Mouse (Mus musculus) embryonic facial prominence, embryonic 10.5 days (tissue): ENCODE measurements around the gene Gm38431. TPM values are rescaled to one million over a fixed set of nuclear protein-coding genes. Genes with fewer than 3 reads are reported as not detected.

Experiments used
- DNase-seq: peaks from one replicate; pipeline ENCODE4 v3.0.0-alpha.2; 2017; ENCODE audit warnings: low spot score
- H3K27ac ChIP-seq: fragments of 300-500 bp; sonication (generic); replicated peaks from 2 replicates; pipeline ENCODE4 v1.5.1; 2016; ENCODE audit warnings: mild to moderate bottlenecking
- H3K27me3 ChIP-seq: fragments of 300-500 bp; sonication (generic); replicated peaks from 2 replicates; pipeline ENCODE4 v1.6.1; 2016; ENCODE audit warnings: low read depth, mild to moderate bottlenecking; ENCODE audit not compliant: poor library complexity, severe bottlenecking
- H3K36me3 ChIP-seq: fragments of 300-500 bp; sonication (generic); replicated peaks from 2 replicates; pipeline ENCODE4 v1.6.1; 2016; ENCODE audit warnings: mild to moderate bottlenecking, moderate library complexity
- H3K4me1 ChIP-seq: fragments of 300-500 bp; sonication (generic); 2 replicates; pipeline ENCODE4 v1.6.1; 2016
- H3K4me3 ChIP-seq: fragments of 300-500 bp; sonication (generic); 2 replicates; pipeline ENCODE4 v1.5.1; 2016; ENCODE audit warnings: mild to moderate bottlenecking, moderate library complexity
- H3K9me3 ChIP-seq: fragments of 300-500 bp; sonication (generic); 2 replicates; pipeline ENCODE4 v1.6.1; 2016; ENCODE audit warnings: mild to moderate bottlenecking
- WGBS: fragments of 180-500 bp; shearing (Covaris S2); methylation state at CpG from one replicate; pipeline ENCODE4 v1.1.7; 2016; 5-methylcytosine and 5-hydroxymethylcytosine counted together
- polyA plus RNA-seq: library from polyadenylated mRNA; unstranded; fragments of >200 nt; fragmentation: Nextera tagmentation; extraction: Ambion mirVana; gene quantifications from 2 replicates; pipeline ENCODE4 v1.2.1, GENCODE M21; 2016

Gene Gm38431
- polyA plus RNA-seq, 1 experiment from 2014 or later: 4.5 TPM

DNA sequence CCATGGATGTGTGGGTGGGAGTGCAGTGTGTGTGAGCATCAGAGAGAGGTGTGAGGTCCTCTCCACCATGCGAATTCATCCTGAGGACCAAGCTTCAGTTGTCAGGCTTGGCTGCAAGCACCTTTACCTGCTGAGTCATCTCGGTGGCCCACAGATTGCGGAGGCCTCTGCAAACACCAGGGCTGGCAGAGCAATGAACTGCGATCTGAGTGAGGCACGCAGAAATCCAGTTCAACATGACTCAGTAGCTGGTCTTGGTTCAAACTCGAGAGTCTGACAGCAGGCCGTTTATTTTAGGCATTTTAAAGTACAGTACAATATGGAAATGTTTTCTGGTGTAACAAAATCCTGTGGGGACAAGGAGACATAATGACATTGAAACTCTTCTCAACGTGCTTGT, 6.0 kb upstream of the Gm38431 start:
- 86% methylated on average over 8 of the region's 8 CpGs for WGBS
- DNase-seq: no peak
- Histone ChIP-seq H3K4me3 (no peak overlapping the region), H3K27ac (no peak overlapping the region), H3K27me3 (no peaks in the 10 kb centered on the region), H3K4me1 (peaks cover 10% of the 10 kb centered on the region), H3K9me3 (no peaks in the 10 kb centered on the region), H3K36me3 (peaks cover 6% of the 10 kb centered on the region)

DNA sequence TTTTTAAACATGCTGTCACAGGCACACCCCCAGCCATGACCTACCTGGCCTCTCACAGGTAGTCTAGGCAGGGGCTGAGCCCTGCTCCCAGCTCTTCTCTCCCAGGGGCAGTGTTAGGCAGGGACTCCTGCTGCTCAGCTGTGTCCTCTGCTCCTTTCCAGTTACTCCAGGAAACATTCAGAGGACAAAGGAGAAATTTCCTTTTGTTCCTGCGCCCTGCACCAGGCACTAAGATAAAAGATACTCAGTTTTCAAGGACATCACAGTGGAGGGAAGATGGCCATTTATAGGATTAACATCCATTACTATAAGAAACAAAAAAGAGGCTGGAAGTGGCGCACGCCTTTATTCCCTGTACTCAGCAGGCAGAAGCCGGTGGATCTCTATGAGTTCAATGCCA, 4.2 kb upstream of the Gm38431 start:
- H3K4me1 ChIP-seq: peaks cover 18% of the 10 kb centered on the region
- H3K27me3 ChIP-seq: no peaks in the 10 kb centered on the region
- H3K36me3 ChIP-seq: peaks cover 6% of the 10 kb centered on the region; the same call in 1 of the 2 replicates
- 0 out of 2 replicates have a peak overlapping the region, but pooled peaks have one; percentile 2 for H3K27ac ChIP-seq
- WGBS: 84% methylated on average over 4 of the region's 4 CpGs
- H3K4me3 ChIP-seq: no peak overlapping the region
- H3K9me3 ChIP-seq: no peaks in the 10 kb centered on the region
- no peak for DNase-seq

DNA sequence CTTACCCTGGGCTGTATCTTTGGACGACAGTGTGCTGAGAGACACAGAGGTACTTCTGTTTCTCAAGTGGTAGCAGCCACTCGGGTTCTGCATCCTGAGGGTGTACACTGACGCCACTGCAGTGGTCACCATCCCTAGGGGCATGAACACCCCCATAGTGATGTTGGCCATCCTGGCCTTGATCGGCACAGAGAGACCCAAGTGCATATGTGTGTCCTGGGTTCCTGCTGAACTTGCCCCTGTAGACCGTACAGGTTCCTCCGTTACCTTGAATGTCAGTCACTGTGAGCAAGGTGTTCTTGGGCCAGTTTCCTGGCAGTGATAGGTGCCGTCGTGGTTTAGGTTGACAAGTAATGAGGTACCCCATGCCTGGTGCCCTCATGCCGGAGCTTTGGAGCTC, 1.6 kb upstream of the Gm38431 start:
- no peaks in the 10 kb centered on the region for H3K9me3 ChIP-seq
- peaks cover 27% of the 10 kb centered on the region for H3K4me1 ChIP-seq
- DNase-seq: no peak
- H3K27me3 ChIP-seq: no peaks in the 10 kb centered on the region
- H3K27ac ChIP-seq: no peak overlapping the region
- H3K36me3 ChIP-seq: peaks cover 29% of the 10 kb centered on the region
- H3K4me3 ChIP-seq: no peak overlapping the region
- WGBS: 94% methylated on average over 9 of the region's 9 CpGs

DNA sequence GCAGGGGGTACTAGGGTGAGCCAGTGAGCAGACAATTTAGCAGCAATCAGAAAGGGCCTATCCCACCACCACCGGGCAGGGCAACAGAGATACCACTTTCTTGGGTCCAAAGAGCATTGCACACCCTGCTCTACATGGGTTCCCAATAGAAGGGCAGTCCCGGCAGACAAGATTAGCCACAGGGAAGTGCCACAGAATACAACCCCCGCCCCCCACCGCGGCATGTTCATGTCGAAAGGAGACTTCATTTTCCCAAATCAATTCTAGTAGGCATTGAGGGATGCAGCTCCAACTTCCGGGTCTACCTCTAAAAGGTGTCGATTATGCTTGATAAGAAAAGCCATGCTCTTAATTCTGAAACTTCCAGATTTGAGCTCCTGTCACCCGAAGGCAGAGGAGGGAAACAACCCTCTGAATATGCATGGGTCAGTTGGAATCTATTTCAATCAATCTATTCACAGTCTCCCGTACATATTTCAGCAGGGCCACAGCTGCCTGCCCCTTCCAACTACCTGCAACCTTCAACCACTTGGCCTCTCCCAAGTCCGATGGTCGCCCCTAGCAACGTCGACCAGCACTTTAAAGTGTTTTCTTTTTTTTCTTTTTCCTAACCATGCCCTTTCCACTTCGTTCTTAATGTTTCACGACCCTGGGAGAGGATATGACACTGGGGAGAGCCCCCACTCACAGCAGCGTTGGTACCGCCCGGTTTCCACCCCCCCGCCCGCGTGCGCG, 658 bp downstream of the Gm38431 start:
- Histone ChIP-seq H3K27ac (peak overlapping the region; percentile 95), H3K4me1 (peaks cover 27% of the 10 kb centered on the region), H3K4me3 (peak overlapping the region; percentile 79), H3K27me3 (no peaks in the 10 kb centered on the region), H3K36me3 (peaks cover 52% of the 10 kb centered on the region), H3K9me3 (no peaks in the 10 kb centered on the region)
- no peak for DNase-seq
- 5% methylated on average over 24 of the region's 24 CpGs for WGBS

DNA sequence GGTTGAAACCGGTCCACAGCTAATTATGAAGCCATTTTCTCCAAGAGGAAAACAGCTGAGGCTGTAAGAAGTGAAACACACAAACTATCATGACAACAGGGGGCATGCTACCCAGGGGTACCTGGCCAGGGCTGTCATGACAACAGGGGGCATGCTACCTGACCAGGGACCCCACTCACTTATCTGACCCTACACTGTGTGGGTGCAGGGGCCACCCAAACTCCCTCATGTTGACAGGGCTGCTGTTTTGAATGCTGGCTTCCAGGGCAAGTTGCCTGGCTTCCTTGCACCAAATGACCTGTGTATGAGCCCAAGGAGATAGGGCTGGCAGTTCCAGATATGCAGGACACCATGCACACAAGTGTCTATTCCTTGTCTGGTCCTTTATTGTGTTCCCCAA, 1.3 kb downstream of the Gm38431 start:
- H3K9me3 ChIP-seq: no peaks in the 10 kb centered on the region
- peaks cover 24% of the 10 kb centered on the region for H3K4me1 ChIP-seq
- no peaks in the 10 kb centered on the region for H3K27me3 ChIP-seq
- H3K36me3 ChIP-seq: peaks cover 58% of the 10 kb centered on the region
- 96% methylated on average over 1 of the region's 1 CpGs for WGBS
- no peak for DNase-seq
- H3K4me3 ChIP-seq: peak overlapping the region; percentile 79
- H3K27ac ChIP-seq: peak overlapping the region; percentile 95; the same call in 1 of the 2 replicates

DNA sequence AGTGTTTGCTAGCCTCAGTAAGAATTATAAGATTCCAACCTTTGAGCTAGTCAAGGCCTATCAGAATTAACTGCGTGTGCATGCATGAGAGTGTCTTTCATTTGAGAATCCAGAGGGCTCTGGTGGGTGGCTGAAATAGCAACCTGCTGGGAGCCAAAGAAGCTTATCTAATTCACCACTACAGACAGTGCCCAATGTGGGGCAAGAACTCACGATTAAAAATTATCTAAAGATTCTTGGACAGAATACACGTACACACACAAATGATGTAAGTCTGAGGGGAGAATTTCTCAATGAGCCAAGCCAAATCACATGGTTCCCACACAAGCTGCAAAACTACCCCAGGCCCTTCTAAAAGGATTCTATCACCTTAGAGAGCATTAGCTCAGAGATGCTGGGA, 8.5 kb downstream of the Gm38431 start:
- 93% methylated on average over 3 of the region's 3 CpGs for WGBS
- H3K27me3 ChIP-seq: no peaks in the 10 kb centered on the region
- no peaks in the 10 kb centered on the region for H3K9me3 ChIP-seq
- no peak overlapping the region for H3K27ac ChIP-seq
- H3K4me1 ChIP-seq: no peaks in the 10 kb centered on the region
- no peak for DNase-seq
- no peak overlapping the region for H3K4me3 ChIP-seq
- H3K36me3 ChIP-seq: peaks cover 100% of the 10 kb centered on the region

DNA sequence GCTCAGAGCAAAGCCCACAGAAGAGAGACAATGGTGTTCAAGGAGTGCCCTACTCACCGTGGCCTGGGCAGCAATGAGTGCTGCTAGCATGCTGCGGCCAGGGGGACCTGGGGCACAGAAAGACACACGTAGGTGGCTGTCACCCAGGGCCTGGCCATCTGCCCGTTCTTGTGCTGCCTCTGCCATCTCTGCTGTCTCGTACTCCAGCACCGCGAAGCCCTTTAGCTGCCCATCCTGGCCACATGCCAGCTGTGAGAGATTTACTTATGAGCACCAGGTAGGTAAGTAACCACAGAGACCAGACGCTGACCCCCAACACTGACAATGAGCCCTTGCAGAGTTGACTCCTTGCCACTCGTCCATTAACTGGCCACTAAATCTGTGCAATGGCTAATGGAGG, 10.7 kb downstream of the Gm38431 start:
- DNase-seq: no peak
- no peaks in the 10 kb centered on the region for H3K27me3 ChIP-seq
- H3K27ac ChIP-seq: no peak overlapping the region
- WGBS: 92% methylated on average over 9 of the region's 9 CpGs
- no peak overlapping the region for H3K4me3 ChIP-seq
- no peaks in the 10 kb centered on the region for H3K9me3 ChIP-seq
- H3K36me3 ChIP-seq: peaks cover 100% of the 10 kb centered on the region
- H3K4me1 ChIP-seq: no peaks in the 10 kb centered on the region

DNA sequence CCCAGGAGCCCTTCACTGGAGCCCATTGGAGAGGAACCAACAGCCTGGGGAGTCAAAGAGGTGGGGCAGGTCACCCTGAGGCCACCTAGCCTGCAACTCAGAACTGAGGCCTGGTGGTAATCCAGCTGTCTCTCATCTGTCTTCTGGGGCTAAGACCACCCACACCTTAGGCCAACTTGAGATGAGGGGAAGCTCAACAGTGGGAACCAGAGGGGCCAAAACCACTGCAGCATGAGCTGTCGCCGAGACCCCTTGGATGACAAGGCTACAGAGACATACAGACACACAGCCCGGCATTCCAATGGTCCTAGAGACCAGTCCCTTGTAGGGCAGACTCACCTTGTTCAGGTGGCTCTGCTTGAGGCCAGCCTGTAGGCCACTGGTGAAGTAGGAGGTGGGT, 16.2 kb downstream of the Gm38431 start:
- peaks cover 81% of the 10 kb centered on the region for H3K36me3 ChIP-seq
- H3K27ac ChIP-seq: no peak overlapping the region
- peaks cover 18% of the 10 kb centered on the region for H3K4me1 ChIP-seq
- no peak for DNase-seq
- no peaks in the 10 kb centered on the region for H3K27me3 ChIP-seq
- H3K9me3 ChIP-seq: no peaks in the 10 kb centered on the region
- no peak overlapping the region for H3K4me3 ChIP-seq
- WGBS: 92% methylated on average over 3 of the region's 3 CpGs

DNA sequence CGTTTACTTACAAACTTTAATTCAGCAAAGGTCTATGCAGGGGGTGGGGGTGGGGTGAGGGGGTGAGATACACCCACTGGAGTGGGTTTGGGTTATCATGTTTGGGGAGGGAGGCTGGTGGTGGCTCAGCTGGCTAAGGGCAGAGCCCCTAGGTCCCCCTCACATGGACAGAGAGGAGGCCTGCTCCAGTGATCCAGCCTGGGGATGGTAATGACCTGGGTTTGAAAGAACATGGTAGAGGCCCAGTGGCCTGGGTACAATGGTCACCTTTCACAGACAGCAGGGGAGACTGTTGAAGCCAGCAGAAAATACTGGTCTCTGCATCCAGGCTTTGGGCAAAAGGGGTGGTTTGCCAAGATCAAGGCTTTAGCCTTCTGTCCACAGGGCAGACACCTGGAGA, 17.6 kb downstream of the Gm38431 start:
- Histone ChIP-seq H3K4me1 (peaks cover 18% of the 10 kb centered on the region), H3K4me3 (no peak overlapping the region), H3K36me3 (peaks cover 80% of the 10 kb centered on the region), H3K27ac (no peak overlapping the region), H3K27me3 (no peaks in the 10 kb centered on the region), H3K9me3 (no peaks in the 10 kb centered on the region)
- WGBS: 83% methylated on average over 1 of the region's 1 CpGs
- no peak for DNase-seq

DNA sequence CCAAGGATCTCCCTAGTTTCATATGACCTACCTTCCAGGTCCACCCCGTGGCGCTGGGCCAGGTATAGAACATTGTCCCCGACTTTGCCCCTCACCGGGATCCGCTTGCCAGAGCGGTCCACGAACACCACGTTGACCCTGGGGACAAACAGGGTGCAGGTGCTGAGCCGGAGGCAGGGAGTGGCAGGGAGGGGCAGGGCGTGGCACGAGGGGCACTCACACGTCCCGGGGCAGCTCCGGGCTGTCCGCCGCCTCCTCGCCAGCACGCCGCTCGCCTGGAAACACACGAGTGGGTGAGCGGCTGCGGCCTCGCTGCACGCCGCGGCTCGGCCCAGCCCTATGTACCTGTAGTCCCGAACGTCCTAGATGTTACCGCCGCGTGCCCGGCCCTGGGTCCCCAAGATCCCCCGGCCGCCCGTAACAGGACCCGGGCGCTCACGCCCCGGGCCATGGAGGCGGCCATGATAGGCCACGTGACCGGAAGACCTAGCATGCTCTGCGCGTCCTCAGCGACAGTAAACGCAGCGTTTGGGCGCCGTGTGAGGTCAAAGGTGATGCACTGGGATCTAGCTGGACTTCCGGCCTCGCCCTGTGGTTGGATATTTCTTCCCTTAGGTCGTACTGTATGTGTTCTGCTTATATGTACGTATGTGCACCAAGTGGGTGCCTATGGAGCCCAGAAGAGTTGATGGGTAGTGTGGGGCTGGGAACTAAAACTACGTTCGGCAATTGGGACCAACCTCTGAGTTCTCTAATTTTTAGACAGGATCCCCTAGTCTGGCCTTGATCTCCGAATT, 18.6 kb downstream of the Gm38431 start, which contains the start of the genes Gm49373 and Fdx1l:
Gene Gm49373 (minus strand): TSS at position 53 of the 797 bp plus-strand sequence.
Gene Fdx1l (minus strand): TSS at position 571 of the 797 bp plus-strand sequence.
- Histone ChIP-seq H3K36me3 (peaks cover 76% of the 10 kb centered on the region), H3K4me3 (peak within 1 kb of the TSS; percentile 96), H3K4me1 (peaks cover 18% of the 10 kb centered on the region), H3K27ac (peak within 1 kb of the TSS; percentile 92), H3K9me3 (no peaks in the 10 kb centered on the region), H3K27me3 (no peaks in the 10 kb centered on the region)
- peak; percentile 91 for DNase-seq
- WGBS: 3% methylated on average over 58 of the region's 58 CpGs

DNA sequence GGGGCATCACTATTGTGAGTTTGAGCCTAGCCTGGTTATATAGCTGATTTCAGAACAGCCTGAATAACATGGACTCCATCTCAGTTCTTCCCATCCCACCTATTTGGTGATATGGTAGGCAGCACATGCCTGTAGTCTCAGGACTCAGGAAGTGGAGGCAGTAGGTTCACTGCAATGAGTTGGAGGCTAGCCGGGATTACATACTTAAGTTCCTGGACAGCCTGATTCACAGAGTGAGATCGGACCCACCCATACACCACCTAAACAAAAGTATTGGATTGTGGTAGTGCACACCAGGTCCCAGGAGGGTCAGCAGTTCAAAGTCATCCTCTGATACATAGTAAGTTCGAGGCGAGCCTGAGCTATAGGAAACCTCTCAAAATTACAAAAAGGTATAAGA, 19.2 kb downstream of the Gm38431 start:
- H3K27ac ChIP-seq: peak overlapping the region; percentile 92
- no peak for DNase-seq

DNA sequence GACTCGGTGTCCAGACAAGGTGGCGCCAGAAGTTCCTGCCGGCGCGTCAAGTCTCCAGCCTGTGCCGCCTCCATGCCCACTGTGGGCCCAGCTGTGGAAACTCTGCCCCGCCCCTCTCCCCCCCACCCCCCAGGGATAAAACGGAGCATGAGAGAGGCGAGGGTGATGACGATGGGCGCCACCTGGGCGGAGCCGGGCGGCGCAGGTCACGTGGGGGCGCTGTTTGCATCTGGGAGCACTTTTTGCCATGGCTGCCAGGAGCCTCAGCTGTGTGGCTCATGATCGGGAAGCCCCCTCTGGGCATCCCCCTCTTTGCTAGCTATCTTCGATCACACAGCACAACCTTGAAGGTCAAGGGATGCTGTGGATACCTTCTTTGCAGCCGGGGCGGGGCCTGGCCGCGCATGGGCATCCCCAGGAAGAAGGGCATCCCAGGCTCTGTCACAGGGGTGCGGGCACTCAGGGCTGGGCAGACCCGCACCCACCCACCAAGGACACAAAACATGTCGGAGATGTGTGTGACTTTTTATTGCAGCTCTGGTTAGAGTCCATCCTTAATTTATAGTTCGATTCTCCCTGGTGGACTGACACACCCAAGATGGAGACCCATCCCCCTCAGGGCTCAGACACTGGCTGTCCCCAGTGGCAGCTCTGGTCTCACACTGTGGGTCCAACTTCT, 24.7 kb downstream of the Gm38431 start, which contains the start of gene Zglp1:
Gene Zglp1 (minus strand): TSS at position 88 of the 679 bp plus-strand sequence.
- no peak for DNase-seq
- H3K4me3 ChIP-seq: no peak within 1 kb of the TSS
- H3K27ac ChIP-seq: no peak within 1 kb of the TSS
- H3K9me3 ChIP-seq: no peaks in the 10 kb centered on the region
- H3K27me3 ChIP-seq: no peaks in the 10 kb centered on the region
- H3K36me3 ChIP-seq: peaks cover 84% of the 10 kb centered on the region
- H3K4me1 ChIP-seq: peaks cover 7% of the 10 kb centered on the region
- WGBS: 82% methylated on average over 27 of the region's 27 CpGs

More for the DNA sequence above, 19.2 kb downstream of the Gm38431 start:
- Histone ChIP-seq H3K36me3 (peaks cover 76% of the 10 kb centered on the region), H3K4me1 (peaks cover 18% of the 10 kb centered on the region), H3K27me3 (no peaks in the 10 kb centered on the region), H3K9me3 (no peaks in the 10 kb centered on the region), H3K4me3 (peak overlapping the region; percentile 96)
- WGBS: 18% methylated on average over 4 of the region's 4 CpGs
